Mouse (Mus musculus): ENCODE data around the gene Hist1h3g.
"Not testable (repeated sequence)": the region's sequence is repeated elsewhere in the genome, so short reads cannot be mapped to it uniquely, and the experiment has no call there.

Hist1h3g gene

GRCm38 (mm10) chr13:23560699-23561098 lies 25.5 kb downstream of the Hist1h3g start:
- not testable (repeated sequence) for DNase-seq (ENCODE audit: low spot score)

- not testable (repeated sequence) for DNase-seq (ENCODE audit: low spot score)
Observed at GRCm38 (mm10) chr13:23561531-23561882, 26.3 kb downstream of the Hist1h3g start.

- peak; percentile 95 for DNase-seq (ENCODE audit: low spot score)
Observed at GRCm38 (mm10) chr13:23561883-23562659, 26.8 kb downstream of the Hist1h3g start, which contains the start of gene Hist1h3e. TSS of gene Hist1h3e (minus strand) at chr13:23562369.

DNA sequence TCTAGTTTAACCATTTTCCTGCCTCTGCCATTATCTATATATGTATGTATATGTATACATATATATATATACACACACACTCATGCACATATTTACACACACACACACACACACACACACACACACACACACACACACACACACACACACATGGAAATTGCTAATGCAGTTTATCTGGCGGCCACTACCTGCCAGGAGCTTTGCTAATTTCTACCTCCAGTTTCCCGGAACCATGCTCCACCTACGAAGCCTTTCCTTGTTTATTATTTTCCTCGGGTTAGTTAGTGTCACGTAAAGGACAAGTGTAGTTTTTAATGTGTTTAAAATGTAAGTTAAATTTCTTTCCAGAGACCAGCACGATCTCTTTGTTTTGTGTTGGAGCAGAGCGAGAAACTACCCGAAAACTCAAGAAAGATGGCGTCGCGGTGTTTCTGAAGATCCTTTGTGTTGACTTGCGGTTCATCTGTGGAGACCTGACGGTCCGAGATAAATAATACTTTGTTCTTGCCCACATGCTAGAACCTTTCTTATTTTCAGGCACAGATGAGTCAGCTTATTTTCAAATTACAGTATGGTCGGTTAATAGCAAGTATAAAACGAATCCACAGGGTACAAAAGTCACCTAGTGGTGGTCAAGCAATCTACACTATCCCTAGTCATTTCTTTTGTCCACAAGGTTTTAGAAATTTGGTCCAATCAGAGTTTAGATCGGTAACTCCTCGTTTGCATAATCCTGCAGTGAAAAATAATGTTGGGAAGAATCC lies 27.7 kb downstream of the Hist1h3g start:
- DNase-seq (ENCODE audit: low spot score): no peak

DNA sequence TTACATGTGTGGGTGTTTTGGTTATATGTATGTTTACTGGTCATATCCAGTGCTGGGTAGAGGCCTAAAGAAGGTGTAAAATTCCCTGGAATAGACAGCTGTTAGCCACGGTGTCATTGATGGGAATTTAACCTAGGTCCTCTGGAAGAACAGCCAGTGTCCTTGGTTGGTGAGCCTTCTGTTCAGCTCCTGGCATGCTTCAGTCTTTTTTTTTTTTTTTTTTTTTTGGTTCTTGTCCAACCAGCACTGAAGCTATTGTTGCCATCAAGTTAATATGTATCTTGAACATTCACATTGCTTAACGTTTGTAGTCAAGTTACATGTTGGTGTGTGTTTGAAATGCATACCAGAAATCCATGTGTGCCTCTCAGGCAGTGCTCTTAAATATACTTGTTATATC lies 29.3 kb downstream of the Hist1h3g start:
- no peak for DNase-seq (ENCODE audit: low spot score)

GRCm38 (mm10) chr13:23570261-23571021 lies 35.2 kb downstream of the Hist1h3g start:
- DNase-seq (ENCODE audit: low spot score): not testable (repeated sequence)

DNA sequence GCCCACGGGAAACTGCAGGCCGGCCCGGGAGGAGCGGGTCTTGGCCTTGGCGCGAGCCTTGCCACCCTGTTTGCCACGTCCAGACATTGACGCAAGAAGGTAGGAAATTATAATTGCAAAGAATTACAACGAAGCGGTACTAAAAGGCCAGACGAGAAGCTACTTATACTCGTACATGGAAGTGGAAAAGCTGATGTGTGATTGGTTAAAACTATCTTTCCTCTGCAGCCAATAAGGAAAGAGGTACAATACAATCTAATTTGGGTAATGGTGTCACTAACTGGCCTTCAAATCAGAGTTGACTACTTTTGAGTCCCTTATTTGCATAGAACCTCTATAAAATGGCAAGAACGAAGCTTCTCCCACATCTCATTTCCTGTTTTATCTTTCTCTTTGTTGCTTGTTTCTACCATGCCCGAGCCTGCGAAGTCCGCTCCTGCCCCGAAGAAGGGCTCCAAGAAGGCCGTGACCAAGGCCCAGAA lies 35.8 kb downstream of the Hist1h3g start, which contains the start of the genes Hist1h2ae and Hist1h2bg:
Gene Hist1h2ae (minus strand): TSS at position 199 of the 482 bp plus-strand sequence.
Gene Hist1h2bg (plus strand): TSS at position 375 of the 482 bp plus-strand sequence.
- DNase-seq (ENCODE audit: low spot score): peak; percentile 88

DNA sequence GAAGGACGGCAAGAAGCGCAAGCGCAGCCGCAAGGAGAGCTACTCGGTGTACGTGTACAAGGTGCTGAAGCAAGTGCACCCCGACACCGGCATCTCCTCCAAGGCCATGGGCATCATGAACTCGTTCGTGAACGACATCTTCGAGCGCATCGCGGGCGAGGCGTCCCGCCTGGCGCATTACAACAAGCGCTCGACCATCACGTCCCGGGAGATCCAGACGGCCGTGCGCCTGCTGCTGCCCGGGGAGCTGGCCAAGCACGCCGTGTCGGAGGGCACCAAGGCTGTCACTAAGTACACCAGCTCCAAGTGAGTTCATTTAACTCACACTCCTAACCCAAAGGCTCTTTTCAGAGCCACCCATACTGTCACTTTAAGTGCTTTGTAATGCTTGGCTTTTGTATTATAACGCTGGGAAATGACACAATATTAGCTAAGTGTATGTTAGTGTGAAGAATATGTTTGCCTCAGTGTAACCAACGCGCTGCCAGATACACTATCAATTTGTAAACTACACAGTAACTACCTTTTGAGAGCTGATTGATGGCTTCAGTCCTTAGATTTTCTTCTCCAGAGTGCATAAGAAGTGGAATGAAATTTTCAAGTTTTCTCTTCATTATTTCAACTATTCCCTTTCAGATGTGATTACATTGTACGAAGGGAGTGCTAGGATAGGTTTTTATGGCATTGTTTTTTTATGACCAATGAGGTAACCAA lies 36.4 kb downstream of the Hist1h3g start:
- not testable (repeated sequence) for DNase-seq (ENCODE audit: low spot score)

- DNase-seq (ENCODE audit: low spot score): no peak
Observed at GRCm38 (mm10) chr13:23572218-23573033, 37.2 kb downstream of the Hist1h3g start.

GRCm38 (mm10) chr13:23573034-23573897 lies 38.0 kb downstream of the Hist1h3g start:
- not testable (repeated sequence) for DNase-seq (ENCODE audit: low spot score)

- peak; percentile 95 for DNase-seq (ENCODE audit: low spot score)
Observed at GRCm38 (mm10) chr13:23573898-23574524, 38.8 kb downstream of the Hist1h3g start, which contains the start of the genes Hist1h2bf and Hist1h2ad. TSS of gene Hist1h2bf (minus strand) at chr13:23574196. TSS of gene Hist1h2ad (plus strand) at chr13:23574381.

DNA sequence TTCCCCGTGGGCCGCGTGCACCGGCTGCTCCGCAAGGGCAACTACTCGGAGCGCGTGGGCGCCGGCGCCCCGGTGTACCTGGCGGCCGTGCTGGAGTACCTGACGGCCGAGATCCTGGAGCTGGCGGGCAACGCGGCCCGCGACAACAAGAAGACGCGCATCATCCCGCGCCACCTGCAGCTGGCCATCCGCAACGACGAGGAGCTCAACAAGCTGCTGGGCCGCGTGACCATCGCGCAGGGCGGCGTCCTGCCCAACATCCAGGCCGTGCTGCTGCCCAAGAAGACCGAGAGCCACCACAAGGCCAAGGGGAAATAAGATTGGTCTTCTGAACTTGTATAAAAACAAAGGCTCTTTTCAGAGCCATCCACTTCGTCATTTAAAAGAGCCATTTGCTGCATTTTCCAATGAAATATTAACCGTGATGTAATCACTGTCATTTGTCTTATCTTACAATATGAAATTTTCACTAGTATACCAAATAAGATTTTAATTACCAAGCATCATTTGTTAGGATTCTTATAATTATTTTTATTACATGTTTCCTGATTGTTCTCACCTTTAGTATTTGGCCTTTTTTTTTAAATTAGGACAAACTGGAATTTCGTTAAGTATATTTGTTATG lies 39.4 kb downstream of the Hist1h3g start:
- not testable (repeated sequence) for DNase-seq (ENCODE audit: low spot score)

GRCm38 (mm10) chr13:23575271-23575851 lies 40.1 kb downstream of the Hist1h3g start, which contains the start of gene Hist1h3d:
TSS of gene Hist1h3d (plus strand) at chr13:23575763.
- peak; percentile 80 for DNase-seq (ENCODE audit: low spot score)

DNA sequence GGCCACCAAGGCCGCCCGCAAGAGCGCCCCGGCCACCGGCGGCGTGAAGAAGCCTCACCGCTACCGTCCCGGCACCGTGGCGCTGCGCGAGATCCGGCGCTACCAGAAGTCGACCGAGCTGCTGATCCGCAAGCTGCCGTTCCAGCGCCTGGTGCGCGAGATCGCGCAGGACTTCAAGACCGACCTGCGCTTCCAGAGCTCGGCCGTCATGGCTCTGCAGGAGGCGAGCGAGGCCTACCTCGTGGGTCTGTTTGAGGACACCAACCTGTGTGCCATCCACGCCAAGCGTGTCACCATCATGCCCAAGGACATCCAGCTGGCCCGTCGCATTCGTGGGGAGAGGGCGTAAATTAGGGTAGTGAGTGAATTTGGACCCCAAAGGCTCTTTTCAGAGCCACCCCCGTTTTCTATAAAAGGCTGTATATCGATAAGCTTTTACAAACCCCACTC lies 40.7 kb downstream of the Hist1h3g start:
- DNase-seq (ENCODE audit: low spot score): not testable (repeated sequence)

- DNase-seq (ENCODE audit: low spot score): no peak
Observed at GRCm38 (mm10) chr13:23576351-23576881, 41.2 kb downstream of the Hist1h3g start.

DNA sequence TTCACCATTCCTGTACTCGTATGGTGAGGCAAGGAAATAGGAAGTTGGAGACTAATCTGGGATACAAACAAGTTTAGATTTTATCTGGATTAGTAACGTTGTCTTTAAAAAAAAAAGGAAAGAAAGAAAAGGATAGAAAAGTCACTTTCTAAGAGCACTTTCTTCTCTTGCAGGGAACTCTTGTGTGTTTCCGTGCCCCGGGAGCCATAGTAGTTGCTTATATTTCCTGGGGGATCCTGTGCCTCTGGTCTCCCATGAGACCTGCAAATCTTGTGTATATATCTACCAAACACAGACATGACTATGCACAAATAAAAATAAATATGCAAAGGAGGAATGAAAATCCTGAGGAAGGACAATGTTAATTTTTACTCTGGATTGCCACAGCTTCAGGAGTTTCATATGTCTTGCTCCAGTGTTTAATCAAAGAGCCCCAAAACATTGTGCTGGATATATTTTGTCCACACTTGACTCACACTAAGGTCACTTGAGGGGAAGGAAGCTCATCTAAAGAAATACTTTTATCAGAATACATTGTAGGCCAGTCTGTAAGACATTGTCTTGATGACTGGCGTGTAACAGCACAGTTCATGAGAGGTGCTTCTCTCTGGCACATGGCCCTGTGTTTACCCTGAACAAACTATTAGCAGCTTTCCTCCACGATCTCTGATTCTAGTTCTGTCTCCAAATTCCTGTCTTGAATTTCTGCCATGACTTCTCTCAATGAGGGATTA lies 41.9 kb downstream of the Hist1h3g start:
- DNase-seq (ENCODE audit: low spot score): no peak

DNA sequence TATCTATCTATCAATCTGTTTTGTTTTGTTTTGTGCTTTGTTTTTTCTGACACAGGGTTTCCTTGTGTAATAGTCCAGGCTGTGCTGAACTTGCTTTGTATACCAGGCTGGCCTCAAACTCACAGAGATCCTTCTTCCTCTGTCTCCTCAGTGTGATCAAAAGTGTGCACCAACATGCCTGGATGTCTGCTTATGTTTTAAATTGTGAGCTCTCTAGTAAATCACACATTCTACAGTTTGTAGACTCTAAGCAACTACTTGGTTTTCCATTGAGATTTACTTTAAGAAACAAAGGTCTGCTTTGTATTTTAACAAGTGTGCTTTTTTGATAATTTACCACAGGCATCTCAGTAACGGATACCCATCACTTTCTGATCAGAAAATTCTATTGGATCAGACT lies 42.6 kb downstream of the Hist1h3g start:
- no peak for DNase-seq (ENCODE audit: low spot score)
